Mouse (Mus musculus) thymus, postnatal 14 days (tissue): ENCODE data around the gene Dazl.
"Not testable (repeated sequence)": the region's sequence is repeated elsewhere in the genome, so short reads cannot be mapped to it uniquely, and the experiment has no call there.

Experiments
- DNase-seq: peaks from one replicate; pipeline ENCODE4 v3.0.0; 2021

Gene Dazl

DNA sequence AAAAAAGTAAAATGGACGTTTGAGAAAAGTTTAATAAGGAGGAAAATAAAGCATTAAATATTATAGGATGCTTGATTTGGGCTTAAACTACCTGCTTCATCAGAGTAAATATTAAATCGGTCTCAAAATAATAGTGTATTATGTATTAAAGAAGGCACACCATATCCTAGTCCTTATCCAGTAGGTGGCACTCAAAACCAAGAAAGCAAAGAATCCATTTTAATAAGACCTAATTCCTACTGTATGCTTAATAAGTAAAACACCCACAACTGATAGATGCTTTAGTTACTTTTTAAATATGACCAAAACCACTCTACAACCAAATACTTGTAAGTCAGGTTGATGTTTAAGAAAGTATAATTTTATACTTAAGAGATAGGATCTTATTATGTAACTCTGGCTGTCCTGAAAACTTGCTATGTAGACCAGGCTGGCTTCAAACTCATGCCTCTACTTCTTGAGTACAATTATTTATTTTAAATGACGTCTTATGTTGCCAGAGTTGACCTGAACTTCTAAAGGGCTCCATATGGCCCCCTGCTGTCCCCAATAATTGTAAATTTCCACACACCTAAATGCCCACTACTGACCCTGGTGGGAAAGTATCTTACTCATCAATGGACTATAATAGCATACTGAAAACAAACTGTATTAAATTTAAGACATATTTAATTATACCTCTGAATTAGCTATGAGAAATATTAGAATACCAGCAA, 1.8 kb downstream of the Dazl start:
- DNase-seq, result no peak

GRCm38 (mm10) chr17:50284845-50285244, 8.6 kb downstream of the Dazl start:
- no peak for DNase-seq

- not testable (repeated sequence) for DNase-seq
These were observed 31.8 kb downstream of the Dazl start for GRCm38 (mm10) chr17:50261615-50262014.

DNA sequence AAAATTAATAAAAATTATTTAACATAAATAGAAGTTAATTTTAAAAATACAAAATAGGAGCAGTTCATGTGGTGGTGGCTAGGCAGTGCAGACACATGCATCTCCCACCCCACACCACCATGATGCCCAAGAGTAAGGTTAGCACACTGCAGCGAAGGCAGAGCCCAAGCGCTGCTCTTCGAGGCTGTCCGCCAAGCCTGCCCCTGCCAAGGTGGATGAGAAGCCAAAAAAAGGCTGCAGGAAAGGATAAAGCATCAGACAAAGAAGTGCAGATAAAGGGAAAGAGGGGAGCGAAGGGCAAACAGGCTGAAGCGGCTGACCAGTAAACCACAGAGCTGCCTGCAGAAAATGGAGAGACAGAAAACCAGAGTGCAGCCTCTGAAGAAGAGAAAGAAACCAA, 32.6 kb downstream of the Dazl start:
- DNase-seq, result no peak

DNA sequence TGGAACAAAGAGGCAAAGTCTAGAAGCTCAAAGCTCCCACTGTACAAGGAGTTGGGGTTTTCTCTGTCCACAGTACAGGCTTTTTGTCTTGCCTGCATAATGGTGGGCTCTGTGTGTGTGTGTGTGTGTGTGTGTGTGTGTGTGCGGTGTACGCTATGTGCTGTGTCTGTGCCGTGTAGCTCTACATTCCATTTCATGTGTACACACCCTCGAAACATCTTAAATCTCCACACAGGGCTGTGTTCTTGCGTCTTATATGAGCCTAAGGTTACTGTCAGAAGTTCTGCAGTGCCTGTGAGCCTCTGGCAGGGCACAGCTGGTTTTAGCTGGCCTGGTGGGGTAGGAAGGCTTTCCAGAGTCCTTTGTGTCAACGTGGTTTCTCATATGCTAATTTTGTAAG, 46.8 kb downstream of the Dazl start:
- no peak for DNase-seq

DNA sequence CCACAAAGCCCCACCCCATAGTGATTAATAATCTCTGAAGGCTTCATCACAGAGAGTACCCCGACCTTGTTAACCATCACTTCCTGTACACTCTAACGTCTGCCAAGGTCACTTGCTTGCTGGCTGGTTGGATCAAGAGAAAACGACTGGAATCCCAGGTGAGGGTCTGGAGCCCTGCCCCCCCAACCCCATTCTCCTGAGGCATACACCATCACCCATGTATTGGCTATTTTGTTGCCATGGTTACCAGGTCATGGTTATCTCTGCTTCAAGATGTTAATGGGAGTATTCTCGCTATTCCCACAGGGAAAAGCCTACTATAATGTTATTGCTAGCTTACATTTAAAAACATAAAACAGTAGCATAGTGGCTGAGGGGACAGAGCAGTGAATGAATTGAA, 48.8 kb downstream of the Dazl start:
- no peak for DNase-seq

GRCm38 (mm10) chr17:50243326-50243725, 50.1 kb downstream of the Dazl start:
- DNase-seq, result no peak

- no peak for DNase-seq
These were observed 55.4 kb downstream of the Dazl start for GRCm38 (mm10) chr17:50237818-50238610.

GRCm38 (mm10) chr17:50237436-50237709, 56.1 kb downstream of the Dazl start:
- peak; percentile 76 for DNase-seq

DNA sequence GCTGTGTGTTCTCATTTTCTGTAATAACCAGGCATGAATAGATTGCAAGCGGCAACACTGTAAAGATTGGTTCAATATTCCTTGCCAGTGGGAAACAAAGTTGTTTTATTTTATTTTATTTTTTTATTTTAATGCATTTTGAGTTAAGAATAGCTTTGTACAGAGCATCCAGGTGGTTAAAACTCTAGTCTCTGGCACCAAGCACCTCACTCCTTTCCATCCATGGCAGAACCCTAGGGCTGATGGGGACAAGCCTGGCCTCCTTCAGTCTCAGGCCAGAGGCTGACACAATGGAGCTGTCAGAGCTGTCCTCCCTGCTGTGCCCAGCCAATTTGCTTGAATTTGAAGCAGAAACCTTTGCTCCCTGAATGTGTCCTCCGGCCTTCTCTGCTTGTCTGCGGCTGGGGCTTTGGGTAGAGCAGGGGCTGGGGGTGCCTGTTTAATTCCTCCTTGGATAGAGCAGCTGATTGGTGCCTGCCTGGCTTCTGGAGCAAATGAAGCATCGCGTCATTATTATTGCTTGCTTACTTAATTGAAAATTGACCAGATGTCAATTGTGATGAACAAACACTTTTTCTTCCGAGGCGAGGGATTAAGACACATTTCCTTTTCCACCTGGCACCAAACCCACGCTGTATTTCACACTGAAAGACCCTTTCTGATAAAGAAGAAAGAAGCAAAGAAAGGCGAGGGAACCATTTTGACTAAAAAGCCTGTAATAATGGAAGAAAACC, 56.6 kb downstream of the Dazl start:
- DNase-seq, result no peak

DNA sequence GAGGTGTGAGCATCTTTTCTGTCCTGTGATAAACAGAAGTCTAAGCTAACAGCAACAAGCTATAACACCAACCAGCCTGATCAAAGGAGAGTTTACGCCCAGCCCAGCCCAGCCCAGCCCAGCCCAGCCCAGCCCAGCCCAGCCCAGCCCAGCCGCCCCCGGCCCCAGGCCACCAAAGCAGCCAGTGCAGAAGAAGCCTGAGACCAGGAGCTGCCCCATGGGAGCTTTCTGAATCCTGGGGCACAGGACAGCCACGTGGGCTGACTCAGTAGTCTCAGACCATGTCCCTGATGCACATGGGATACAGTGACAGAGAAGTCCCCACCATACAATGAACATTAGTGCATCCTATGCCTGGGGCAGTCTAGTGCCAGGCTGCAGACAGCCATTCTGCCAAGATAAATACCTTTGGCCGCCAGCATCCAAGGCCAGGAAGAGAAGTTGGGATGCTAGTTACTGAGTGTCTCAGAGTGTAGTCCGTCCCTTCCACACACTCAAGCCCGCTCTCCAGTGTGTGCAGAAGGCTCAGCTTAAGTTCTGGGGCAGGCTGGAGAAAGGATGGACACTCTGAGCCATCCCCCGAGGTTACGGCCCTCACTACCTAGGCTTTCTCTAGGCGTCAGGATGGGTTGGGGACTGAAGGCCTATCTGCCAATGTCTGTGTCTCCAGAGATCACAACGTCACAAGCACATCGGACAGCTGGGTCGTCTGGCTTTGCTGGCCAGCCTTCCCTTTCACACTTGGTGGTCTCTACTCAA, 57.3 kb downstream of the Dazl start:
- DNase-seq, result no peak

DNA sequence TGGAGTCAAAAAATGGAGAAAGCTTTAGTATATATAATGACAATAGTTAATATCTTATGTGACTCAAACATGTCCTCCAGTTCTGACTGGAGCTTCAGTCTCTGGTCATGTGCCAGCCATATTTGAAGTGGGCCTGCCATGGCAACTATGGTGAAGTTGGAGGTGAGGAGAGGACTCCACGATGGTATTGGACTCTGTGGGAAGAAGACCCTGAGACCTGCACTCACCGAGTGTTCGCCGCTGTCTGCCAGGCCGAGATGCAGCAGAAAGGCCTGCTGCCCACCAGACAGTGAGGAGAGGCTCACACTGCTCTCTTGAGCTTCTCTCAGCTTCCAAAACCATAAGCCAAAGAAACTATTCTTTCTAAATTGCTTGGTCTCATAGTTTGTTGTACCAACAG, 59.5 kb downstream of the Dazl start:
- no peak for DNase-seq

DNA sequence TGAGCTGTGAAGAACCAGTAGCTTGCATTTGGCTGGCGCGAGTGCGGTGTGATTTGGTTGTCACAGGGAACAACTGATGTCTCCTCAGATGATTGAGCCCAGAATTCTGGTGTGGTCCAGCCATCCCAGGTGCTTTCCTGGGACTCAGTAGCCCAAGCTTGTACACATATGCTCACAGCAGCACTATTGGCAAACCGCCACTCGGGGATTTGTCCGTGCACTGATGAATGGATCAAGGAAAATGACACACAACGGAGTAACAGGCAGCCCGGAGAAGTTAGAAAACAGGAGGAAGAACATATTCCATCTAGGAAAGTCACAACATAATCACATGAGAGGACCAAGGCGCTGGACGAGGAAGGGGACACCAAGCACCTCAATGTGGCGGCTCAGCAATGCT, 60.6 kb downstream of the Dazl start:
- no peak for DNase-seq

DNA sequence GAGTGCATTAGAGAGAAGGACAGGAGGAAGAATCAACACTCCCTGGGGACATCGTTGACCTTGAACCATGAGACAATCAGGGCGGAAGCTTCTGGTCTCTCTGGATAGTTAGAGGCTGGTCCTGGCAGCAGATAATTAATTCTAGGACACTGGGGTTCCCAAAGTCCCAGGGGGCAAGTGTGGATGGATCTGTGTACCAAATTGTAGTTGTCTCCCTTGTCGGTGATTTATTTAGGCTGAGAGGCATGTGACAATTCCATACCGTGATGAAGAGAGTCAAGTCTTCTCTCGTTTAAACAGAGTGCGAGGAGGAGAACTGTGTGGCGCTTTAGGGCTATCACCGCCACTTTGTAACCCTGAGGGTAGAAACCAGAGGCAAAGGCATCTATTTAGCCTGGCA, 62.2 kb downstream of the Dazl start:
- DNase-seq, result no peak

GRCm38 (mm10) chr17:50229534-50229933, 63.9 kb downstream of the Dazl start:
- no peak for DNase-seq
